17 mouse cellular contexts compared by ENCODE assay signal in genomic region chr12:103988754-103989513, GRCm38 (mm10). TPM values are rescaled to one million over a fixed set of nuclear protein-coding genes. Genes with fewer than 3 reads are reported as not detected.
DNase-seq lines count a peak whose midpoint lies in the region; ATAC-seq and TF ChIP-seq lines count a peak whose summit lies in the region.
"Had no signal": no experiment of that assay in that cellular context is flagged by ENCODE, and none has a peak within 500 bp of the region (broad histone marks: within the 10 kb centered on the region; RNA-seq: fewer than 3 reads in every experiment).

No protein-coding gene starts in this region.

- intact Hi-C loops in left cerebral cortex, adult 2 months (cut with DNase I), result no loop called here

- no peak for ATAC-seq in heart, postnatal 0 days (ENCODE audit: insufficient read depth, low read depth)
- no peak for ATAC-seq in heart, embryonic 11.5 days (replicated peaks; ENCODE audit: insufficient number of reproducible peaks, low FRiP score, low TSS enrichment)
- no peak for ATAC-seq in midbrain, postnatal 0 days (ENCODE audit: low FRiP score)
- peak; percentile 57 for ATAC-seq in liver, embryonic 11.5 days (replicated peaks; ENCODE audit: low FRiP score)
- peak; percentile 35; the same call in 1 of the 2 replicates for ATAC-seq in stomach, postnatal 0 days (ENCODE audit: low FRiP score, low TSS enrichment)

- no peak overlapping the region for H3K4me3 ChIP-seq in heart, postnatal 0 days (ENCODE audit: low read depth, low read length)
- H3K4me3 ChIP-seq in heart, embryonic 11.5 days (ENCODE audit: low read depth, low read length), result no peak overlapping the region
- no peak overlapping the region for H3K4me3 ChIP-seq in midbrain, postnatal 0 days (ENCODE audit: low read depth, low read length)
- no peak overlapping the region for H3K4me3 ChIP-seq in midbrain, embryonic 10.5 days
- no peak overlapping the region for H3K4me3 ChIP-seq in liver, embryonic 11.5 days (ENCODE audit: low read depth, low read length)
- H3K4me3 ChIP-seq in stomach, postnatal 0 days (ENCODE audit: low read depth, low read length), result no peak overlapping the region
- no peak overlapping the region for H3K4me3 ChIP-seq in left cerebral cortex, adult 2 months
- no peak overlapping the region for H3K4me3 ChIP-seq in forebrain, embryonic 10.5 days
- H3K4me3 ChIP-seq: embryonic facial prominence, embryonic 13.5 days; megakaryocyte, embryonic 14.5 days had no signal

- no peaks in the 10 kb centered on the region for H3K9me3 ChIP-seq in heart, postnatal 0 days (replicated peaks; ENCODE audit: control insufficient read depth, low read length)
- no peaks in the 10 kb centered on the region for H3K9me3 ChIP-seq in heart, embryonic 11.5 days (replicated peaks; ENCODE audit: control insufficient read depth, low read length)
- H3K9me3 ChIP-seq in midbrain, postnatal 0 days (ENCODE audit: low read length), result no peaks in the 10 kb centered on the region
- H3K9me3 ChIP-seq in midbrain, embryonic 10.5 days (replicated peaks), result no peaks in the 10 kb centered on the region
- H3K9me3 ChIP-seq in liver, embryonic 11.5 days (ENCODE audit: control insufficient read depth, low read length), result no peaks in the 10 kb centered on the region
- no peaks in the 10 kb centered on the region for H3K9me3 ChIP-seq in stomach, postnatal 0 days (ENCODE audit: control insufficient read depth, low read length)
- no peaks in the 10 kb centered on the region for H3K9me3 ChIP-seq in forebrain, embryonic 10.5 days
- H3K9me3 ChIP-seq: embryonic facial prominence, embryonic 13.5 days had no signal

- H3K36me3 ChIP-seq in heart, postnatal 0 days (replicated peaks; ENCODE audit: control insufficient read depth, insufficient read depth, low read length), result no peaks in the 10 kb centered on the region
- H3K36me3 ChIP-seq in heart, embryonic 11.5 days (ENCODE audit: control insufficient read depth, insufficient read depth, low read length), result no peaks in the 10 kb centered on the region
- no peaks in the 10 kb centered on the region for H3K36me3 ChIP-seq in midbrain, postnatal 0 days (ENCODE audit: insufficient read depth, low read length)
- H3K36me3 ChIP-seq in midbrain, embryonic 10.5 days, result no peaks in the 10 kb centered on the region
- H3K36me3 ChIP-seq in liver, embryonic 11.5 days (ENCODE audit: control insufficient read depth, insufficient read depth, low read length), result no peaks in the 10 kb centered on the region
- H3K36me3 ChIP-seq in stomach, postnatal 0 days (ENCODE audit: control insufficient read depth, insufficient read depth, low read length), result no peaks in the 10 kb centered on the region
- no peaks in the 10 kb centered on the region for H3K36me3 ChIP-seq in forebrain, embryonic 10.5 days (replicated peaks)
- H3K36me3 ChIP-seq: embryonic facial prominence, embryonic 13.5 days had no signal

- H3K27ac ChIP-seq in heart, postnatal 0 days (ENCODE audit: low read depth), result no peak overlapping the region
- no peak overlapping the region for H3K27ac ChIP-seq in heart, embryonic 11.5 days (ENCODE audit: low read depth, low read length)
- no peak overlapping the region for H3K27ac ChIP-seq in midbrain, postnatal 0 days (ENCODE audit: low read depth, low read length)
- no peak overlapping the region for H3K27ac ChIP-seq in midbrain, embryonic 10.5 days (replicated peaks)
- peak overlapping the region; percentile 38 for H3K27ac ChIP-seq in liver, embryonic 11.5 days (ENCODE audit: low read depth, low read length)
- no peak overlapping the region for H3K27ac ChIP-seq in stomach, postnatal 0 days (replicated peaks)
- no peak overlapping the region for H3K27ac ChIP-seq in left cerebral cortex, adult 2 months
- no peak overlapping the region for H3K27ac ChIP-seq in forebrain, embryonic 10.5 days
- H3K27ac ChIP-seq: embryonic facial prominence, embryonic 13.5 days had no signal

- WGBS in heart, postnatal 0 days, result 47% methylated on average over 14 of the region's 14 CpGs
- 50% methylated on average over 14 of the region's 14 CpGs for WGBS in heart, embryonic 11.5 days (ENCODE audit: insufficient replicate concordance)
- whole genome bisulfite sequencing in midbrain, postnatal 0 days, result 58% methylated on average over 14 of the region's 14 CpGs
- 65% methylated on average over 14 of the region's 14 CpGs for WGBS in midbrain, embryonic 10.5 days
- WGBS in liver, embryonic 11.5 days, result 38% methylated on average over 14 of the region's 14 CpGs
- 36% methylated on average over 14 of the region's 14 CpGs for WGBS in stomach, postnatal 0 days
- WGBS in forebrain, embryonic 10.5 days, result 70% methylated on average over 14 of the region's 14 CpGs

- DNase-seq in heart, postnatal 0 days (ENCODE audit: low spot score), result no peak
- peak; percentile 23 for DNase-seq in midbrain, postnatal 0 days (ENCODE audit: low spot score)
- DNase-seq in midbrain, embryonic 10.5 days (ENCODE audit: low spot score), result no peak
- peak; percentile 35 for DNase-seq in liver, embryonic 11.5 days (ENCODE audit: low spot score)
- DNase-seq in stomach, postnatal 0 days (ENCODE audit: low spot score), result peak; percentile 22
- DNase-seq in left cerebral cortex, adult 2 months (ENCODE audit: extremely low spot score in 1 of 2, low spot score in 2 of 2), result no peak
- DNase-seq in forebrain, embryonic 10.5 days (ENCODE audit: extremely low spot score, low spot score), result no peak
- DNase-seq: layer of hippocampus, postnatal 36 days; right cerebral cortex, postnatal 4 days; thymus, postnatal 14 days had no signal

- H3K4me1 ChIP-seq in heart, postnatal 0 days (ENCODE audit: control insufficient read depth, insufficient read depth), result no peaks in the 10 kb centered on the region
- no peaks in the 10 kb centered on the region for H3K4me1 ChIP-seq in heart, embryonic 11.5 days (ENCODE audit: control insufficient read depth, insufficient read depth, low read length)
- no peaks in the 10 kb centered on the region for H3K4me1 ChIP-seq in midbrain, postnatal 0 days (ENCODE audit: insufficient read depth, low read length)
- no peaks in the 10 kb centered on the region for H3K4me1 ChIP-seq in midbrain, embryonic 10.5 days
- H3K4me1 ChIP-seq in liver, embryonic 11.5 days (replicated peaks; ENCODE audit: control insufficient read depth, insufficient read depth, low read length), result no peaks in the 10 kb centered on the region
- H3K4me1 ChIP-seq in stomach, postnatal 0 days (replicated peaks; ENCODE audit: control insufficient read depth, insufficient read depth), result no peaks in the 10 kb centered on the region
- no peaks in the 10 kb centered on the region for H3K4me1 ChIP-seq in forebrain, embryonic 10.5 days
- H3K4me1 ChIP-seq: embryonic facial prominence, embryonic 13.5 days had no signal

- TF ChIP-seq CTCF in heart, postnatal 0 days (IDR thresholded peaks at IDR 0.05; ENCODE audit: low read depth), result 0 out of 2 replicates have a peak, but pooled peaks have one; percentile 12
- TF ChIP-seq CTCF in midbrain, postnatal 0 days (IDR thresholded peaks at IDR 0.05), result peak; percentile 50
- TF ChIP-seq CTCF in stomach, postnatal 0 days (IDR thresholded peaks at IDR 0.05; ENCODE audit: low read depth), result peak; percentile 41
- no peak for TF ChIP-seq CTCF in left cerebral cortex, adult 2 months (IDR thresholded peaks at IDR 0.05)

- no peaks in the 10 kb centered on the region for H3K27me3 ChIP-seq in heart, postnatal 0 days (ENCODE audit: control insufficient read depth, insufficient read depth, low read length)
- H3K27me3 ChIP-seq in heart, embryonic 11.5 days (ENCODE audit: control insufficient read depth, insufficient read depth, low read length), result peaks cover 10% of the 10 kb centered on the region; the same call in 1 of the 2 replicates
- no peaks in the 10 kb centered on the region for H3K27me3 ChIP-seq in midbrain, postnatal 0 days (ENCODE audit: insufficient read depth, low read length)
- no peaks in the 10 kb centered on the region for H3K27me3 ChIP-seq in midbrain, embryonic 10.5 days (ENCODE audit: low read depth, poor library complexity, severe bottlenecking)
- no peaks in the 10 kb centered on the region for H3K27me3 ChIP-seq in liver, embryonic 11.5 days (replicated peaks; ENCODE audit: control insufficient read depth, insufficient read depth, low read length)
- H3K27me3 ChIP-seq in stomach, postnatal 0 days (ENCODE audit: control insufficient read depth, insufficient read depth, low read length), result no peaks in the 10 kb centered on the region
- no peaks in the 10 kb centered on the region for H3K27me3 ChIP-seq in forebrain, embryonic 10.5 days (ENCODE audit: poor library complexity, severe bottlenecking)
- H3K27me3 ChIP-seq: embryonic facial prominence, embryonic 13.5 days had no signal

- H3K4me2 ChIP-seq in heart, postnatal 0 days (ENCODE audit: low read depth, low read length), result no peak overlapping the region
- H3K4me2 ChIP-seq in heart, embryonic 11.5 days, result no peak overlapping the region
- H3K4me2 ChIP-seq in midbrain, postnatal 0 days (ENCODE audit: low read depth, low read length, poor library complexity, severe bottlenecking), result no peak overlapping the region
- no peak overlapping the region for H3K4me2 ChIP-seq in liver, embryonic 11.5 days
- H3K4me2 ChIP-seq in stomach, postnatal 0 days (replicated peaks; ENCODE audit: low read depth), result no peak overlapping the region
- H3K4me2 ChIP-seq: embryonic facial prominence, embryonic 13.5 days had no signal

- TF ChIP-seq EP300 in heart, postnatal 0 days (IDR thresholded peaks at IDR 0.05; ENCODE audit: low read depth), result no peak
- TF ChIP-seq EP300 in stomach, postnatal 0 days (optimal IDR thresholded peaks at IDR 0.05), result no peak

- no peak overlapping the region for H3K9ac ChIP-seq in heart, postnatal 0 days (replicated peaks; ENCODE audit: low read depth, low read length)
- H3K9ac ChIP-seq in heart, embryonic 11.5 days (ENCODE audit: low read depth, low read length), result no peak overlapping the region
- H3K9ac ChIP-seq in midbrain, postnatal 0 days (replicated peaks; ENCODE audit: low read length, poor library complexity, severe bottlenecking), result no peak overlapping the region
- H3K9ac ChIP-seq in liver, embryonic 11.5 days (ENCODE audit: low read depth, low read length), result no peak overlapping the region
- H3K9ac ChIP-seq in stomach, postnatal 0 days (ENCODE audit: low read length), result no peak overlapping the region
- H3K9ac ChIP-seq: embryonic facial prominence, embryonic 13.5 days had no signal

RNA-seq across cellular contexts. Expression of gene Serpina11, which starts 0.8 kb away (rescaled TPM):
- total RNA-seq in heart, postnatal 0 days (2014; rRNA removed; ENCODE audit: low replicate concordance), result not detected in 2 replicates
- polyA plus RNA-seq in heart, postnatal 0 days (2015; fragmentation: Nextera tagmentation; extraction: Ambion mirVana), result not detected in 2 replicates
- 0.16 TPM in 1 of 2 replicates, not detected in the other for polyA plus RNA-seq in heart, embryonic 11.5 days (2014; fragmentation: Nextera tagmentation; extraction: Ambion mirVana)
- total RNA-seq in midbrain, postnatal 0 days (2014; rRNA removed), result not detected in 2 replicates
- polyA plus RNA-seq in midbrain, postnatal 0 days (2015; fragmentation: Nextera tagmentation; extraction: Ambion mirVana), result not detected in 2 replicates
- not detected in 2 replicates for polyA plus RNA-seq in midbrain, embryonic 10.5 days (2016; fragmentation: Nextera tagmentation; extraction: Ambion mirVana)
- polyA plus RNA-seq in liver, embryonic 11.5 days (2014; fragmentation: Nextera tagmentation; extraction: Ambion mirVana), result 2.7 and 3.0 TPM in 2 replicates
- polyA plus RNA-seq in stomach, postnatal 0 days (2015; fragmentation: Nextera tagmentation; extraction: Ambion mirVana), result 0.32 and 0.67 TPM in 2 replicates
- total RNA-seq in left cerebral cortex, adult 2 months (2021), result not detected
- not detected in 2 replicates for polyA plus RNA-seq in forebrain, embryonic 10.5 days (2016; fragmentation: Nextera tagmentation; extraction: Ambion mirVana)
- total RNA-seq: hematopoietic stem cell, adult 5-6 weeks; layer of hippocampus, postnatal 36 days had no signal
- polyA plus RNA-seq: C2C12; embryonic facial prominence, embryonic 13.5 days; limb, embryonic 14.5 days had no signal

RNA-seq across cellular contexts. Expression of gene Serpina9, which starts 24.6 kb away (rescaled TPM):
- 0.08 TPM in 1 of 2 replicates, not detected in the other for total RNA-seq in heart, postnatal 0 days (2014; rRNA removed; ENCODE audit: low replicate concordance)
- 0.11 and 0.14 TPM in 2 replicates for polyA plus RNA-seq in heart, postnatal 0 days (2015; fragmentation: Nextera tagmentation; extraction: Ambion mirVana)
- 0.04 and 0.21 TPM in 2 replicates for polyA plus RNA-seq in heart, embryonic 11.5 days (2014; fragmentation: Nextera tagmentation; extraction: Ambion mirVana)
- 0.85 TPM in 1 of 2 replicates, not detected in the other for total RNA-seq in midbrain, postnatal 0 days (2014; rRNA removed)
- 0.14 and 0.22 TPM in 2 replicates for polyA plus RNA-seq in midbrain, postnatal 0 days (2015; fragmentation: Nextera tagmentation; extraction: Ambion mirVana)
- polyA plus RNA-seq in midbrain, embryonic 10.5 days (2016; fragmentation: Nextera tagmentation; extraction: Ambion mirVana), result not detected in 2 replicates
- not detected in 2 replicates for polyA plus RNA-seq in liver, embryonic 11.5 days (2014; fragmentation: Nextera tagmentation; extraction: Ambion mirVana)
- 14.9 and 15.4 TPM in 2 replicates for polyA plus RNA-seq in stomach, postnatal 0 days (2015; fragmentation: Nextera tagmentation; extraction: Ambion mirVana)
- total RNA-seq in left cerebral cortex, adult 2 months (2021), result 1 to 10 TPM; 1.0 to 3.7 TPM
- polyA plus RNA-seq in forebrain, embryonic 10.5 days (2016; fragmentation: Nextera tagmentation; extraction: Ambion mirVana), result not detected in 2 replicates
- total RNA-seq: hematopoietic stem cell, adult 5-6 weeks had no signal

RNA-seq across cellular contexts. Expression of gene Serpina1e, which starts 30.2 kb away (rescaled TPM):
- total RNA-seq in heart, postnatal 0 days (2014; rRNA removed; ENCODE audit: low replicate concordance), result 8.4 and 10.9 TPM in 2 replicates
- 0.14 and 0.34 TPM in 2 replicates for polyA plus RNA-seq in heart, postnatal 0 days (2015; fragmentation: Nextera tagmentation; extraction: Ambion mirVana)
- polyA plus RNA-seq in heart, embryonic 11.5 days (2014; fragmentation: Nextera tagmentation; extraction: Ambion mirVana), result 0.42 TPM in 1 of 2 replicates, not detected in the other
- not detected in 2 replicates for total RNA-seq in midbrain, postnatal 0 days (2014; rRNA removed)
- polyA plus RNA-seq in midbrain, postnatal 0 days (2015; fragmentation: Nextera tagmentation; extraction: Ambion mirVana), result not detected in 2 replicates
- not detected in 2 replicates for polyA plus RNA-seq in midbrain, embryonic 10.5 days (2016; fragmentation: Nextera tagmentation; extraction: Ambion mirVana)
- 36.4 and 37.7 TPM in 2 replicates for polyA plus RNA-seq in liver, embryonic 11.5 days (2014; fragmentation: Nextera tagmentation; extraction: Ambion mirVana)
- 5.0 and 5.7 TPM in 2 replicates for polyA plus RNA-seq in stomach, postnatal 0 days (2015; fragmentation: Nextera tagmentation; extraction: Ambion mirVana)
- not detected for total RNA-seq in left cerebral cortex, adult 2 months (2021)
- not detected in 2 replicates for polyA plus RNA-seq in forebrain, embryonic 10.5 days (2016; fragmentation: Nextera tagmentation; extraction: Ambion mirVana)
- total RNA-seq: hematopoietic stem cell, adult 5-6 weeks; layer of hippocampus, postnatal 36 days had no signal
- polyA plus RNA-seq: C2C12; embryonic facial prominence, embryonic 13.5 days had no signal

RNA-seq across cellular contexts. Expression of gene Serpina12, which starts 55.3 kb away (rescaled TPM):
- total RNA-seq in heart, postnatal 0 days (2014; rRNA removed; ENCODE audit: low replicate concordance), result not detected in 2 replicates
- polyA plus RNA-seq in heart, postnatal 0 days (2015; fragmentation: Nextera tagmentation; extraction: Ambion mirVana), result not detected in 2 replicates
- polyA plus RNA-seq in heart, embryonic 11.5 days (2014; fragmentation: Nextera tagmentation; extraction: Ambion mirVana), result 0.10 TPM in 1 of 2 replicates, not detected in the other
- total RNA-seq in midbrain, postnatal 0 days (2014; rRNA removed), result 0.16 TPM in 1 of 2 replicates, not detected in the other
- not detected in 2 replicates for polyA plus RNA-seq in midbrain, postnatal 0 days (2015; fragmentation: Nextera tagmentation; extraction: Ambion mirVana)
- not detected in 2 replicates for polyA plus RNA-seq in midbrain, embryonic 10.5 days (2016; fragmentation: Nextera tagmentation; extraction: Ambion mirVana)
- not detected in 2 replicates for polyA plus RNA-seq in liver, embryonic 11.5 days (2014; fragmentation: Nextera tagmentation; extraction: Ambion mirVana)
- polyA plus RNA-seq in stomach, postnatal 0 days (2015; fragmentation: Nextera tagmentation; extraction: Ambion mirVana), result 2.5 TPM in 2 replicates
- not detected for total RNA-seq in left cerebral cortex, adult 2 months (2021)
- not detected in 2 replicates for polyA plus RNA-seq in forebrain, embryonic 10.5 days (2016; fragmentation: Nextera tagmentation; extraction: Ambion mirVana)
- total RNA-seq: heart, adult 8-10 months; hematopoietic stem cell, adult 5-6 weeks had no signal
- polyA plus RNA-seq: C2C12; embryonic facial prominence, embryonic 13.5 days; limb, embryonic 14.5 days had no signal

Comparison
In these comparisons a context has a peak if more than half of its experiments do, and no peak if none do; other contexts are left out.
1. DNase-seq: peak in midbrain, postnatal 0 days (single experiment), liver, embryonic 11.5 days (single experiment) and stomach, postnatal 0 days (single experiment); none in heart, postnatal 0 days (single experiment), midbrain, embryonic 10.5 days (single experiment), left cerebral cortex, adult 2 months (0 of 2) and forebrain, embryonic 10.5 days (single experiment).
2. ATAC-seq: peak in liver, embryonic 11.5 days (single experiment) and stomach, postnatal 0 days (single experiment); none in heart, postnatal 0 days (single experiment), heart, embryonic 11.5 days (single experiment) and midbrain, postnatal 0 days (single experiment).
3. RNA of gene Serpina9, which starts 24.6 kb away (polyA plus RNA-seq): 14.9 to 15.4 TPM in stomach, postnatal 0 days; 0.11 to 0.14 TPM in heart, postnatal 0 days, 0.14 to 0.22 TPM in midbrain, postnatal 0 days, 0.04 to 0.21 TPM in heart, embryonic 11.5 days, not detected in liver, embryonic 11.5 days, not detected in forebrain, embryonic 10.5 days and not detected in midbrain, embryonic 10.5 days; every median in the first group is over 10 times any median in the second.